Mouse (Mus musculus) gastrocnemius, postnatal 14 days (tissue): ENCODE results near the gene 3110040N11Rik. TPM values are rescaled to one million over a fixed set of nuclear protein-coding genes. Genes with fewer than 3 reads are reported as not detected.

Source experiments
- DNase-seq: peaks from one replicate; pipeline ENCODE4 v3.0.0; 2021; ENCODE audit warnings: mixed read lengths
- intact Hi-C: fragments of 180-260 bp; cut with DNase I; formaldehyde crosslinking; loops from one replicate; pipeline ENCODE4 v1.15.1; 2025; ENCODE audit warnings: low total_unique reads
- total RNA-seq, 2 experiments: library from RNA; stranded (reverse); gene quantifications; 2 replicates each; pipeline ENCODE4 v1.2.3; 2021

3110040N11Rik gene
- total RNA-seq, 2 experiments from 2014 or later: 16.2 to 22.0 TPM

GRCm38 (mm10) chr7:81747956-81748355, 41.3 kb downstream of the 3110040N11Rik start:
- intact Hi-C loops: no loop called here
- no peak for DNase-seq

GRCm38 (mm10) chr7:81744145-81744544, 45.1 kb downstream of the 3110040N11Rik start:
- peak; percentile 18 for DNase-seq

GRCm38 (mm10) chr7:81740010-81740409, 49.3 kb downstream of the 3110040N11Rik start:
- intact Hi-C loops: no loop called here
- no peak for DNase-seq

More at GRCm38 (mm10) chr7:81744145-81744544, 45.1 kb downstream of the 3110040N11Rik start:
- intact Hi-C loops: no loop called here

- intact Hi-C loops: no loop called here
- no peak for DNase-seq
These were observed 50.4 kb downstream of the 3110040N11Rik start for GRCm38 (mm10) chr7:81738720-81739385.

- intact Hi-C loops: no loop called here
These were observed 53.8 kb downstream of the 3110040N11Rik start for GRCm38 (mm10) chr7:81735300-81736048.

GRCm38 (mm10) chr7:81732183-81733089, 56.8 kb downstream of the 3110040N11Rik start:
- intact Hi-C loops: no loop called here
- no peak for DNase-seq

More at GRCm38 (mm10) chr7:81735300-81736048, 53.8 kb downstream of the 3110040N11Rik start:
- no peak for DNase-seq

Other genes with a start within 250 kb of the 3110040N11Rik start
- 100 to 1,000 TPM; 204 to 220 TPM for gene Fsd2, start 222.5 kb downstream of the 3110040N11Rik start, total RNA-seq
- gene Whamm, start 218.2 kb downstream of the 3110040N11Rik start, total RNA-seq: 1 to 10 TPM; 4.8 to 5.7 TPM
- 10 to 100 TPM; 25.5 to 34.3 TPM for gene Homer2, start 82.0 kb downstream of the 3110040N11Rik start, total RNA-seq
- 10 to 100 TPM; 21.6 to 22.2 TPM for gene Ramac, start 26.6 kb downstream of the 3110040N11Rik start, total RNA-seq
- 100 to 1,000 TPM; 183 to 206 TPM for gene Btbd1, start 40.0 kb upstream of the 3110040N11Rik start, total RNA-seq
- gene Gm10160, start 66.3 kb upstream of the 3110040N11Rik start, total RNA-seq: not detected
- gene Tm6sf1, start 69.5 kb upstream of the 3110040N11Rik start, total RNA-seq: 10 to 100 TPM; 32.9 to 43.5 TPM
- gene Hdgfl3, start 145.0 kb upstream of the 3110040N11Rik start, total RNA-seq: 1 to 10 TPM; 3.7 to 4.3 TPM
- not detected for gene Bnc1, start 202.8 kb upstream of the 3110040N11Rik start, total RNA-seq